8 mouse cellular contexts compared by ENCODE assay signal in genomic region chr7:38106711-38107311, GRCm38 (mm10). TPM values are rescaled to one million over a fixed set of nuclear protein-coding genes. Genes with fewer than 3 reads are reported as not detected.
DNase-seq lines count a peak whose midpoint lies in the region; ATAC-seq and TF ChIP-seq lines count a peak whose summit lies in the region.

No protein-coding gene starts in this region.

- H3K27ac ChIP-seq in heart, embryonic 11.5 days (ENCODE audit: low read depth, low read length): peak overlapping the region; percentile 65
- H3K27ac ChIP-seq in kidney, embryonic 15.5 days: peak overlapping the region; percentile 59
- H3K27ac ChIP-seq in lung, embryonic 15.5 days: peak overlapping the region; percentile 61

- no peak for TF ChIP-seq CTCF in G1E (IDR thresholded peaks at IDR 0.05; ENCODE audit: low read depth, low read length)

- ATAC-seq in G1E (ENCODE audit: extremely low read depth, insufficient number of reproducible peaks, low FRiP score, poor library complexity, severe bottlenecking): no peak
- peak; percentile 37 for ATAC-seq in heart, embryonic 11.5 days (replicated peaks; ENCODE audit: insufficient number of reproducible peaks, low FRiP score, low TSS enrichment)
- ATAC-seq in kidney, embryonic 15.5 days (replicated peaks; ENCODE audit: low FRiP score): peak; percentile 54
- ATAC-seq in lung, embryonic 15.5 days (ENCODE audit: borderline replicate concordance, extremely low read depth, low FRiP score, low TSS enrichment): peak; percentile 32

- H3K4me3 ChIP-seq in G1E (ENCODE audit: low read depth, low read length): peak overlapping the region; percentile 90
- peak overlapping the region; percentile 93 for H3K4me3 ChIP-seq in heart, embryonic 11.5 days (ENCODE audit: low read depth, low read length)
- H3K4me3 ChIP-seq in kidney, embryonic 15.5 days (replicated peaks): peak overlapping the region; percentile 89
- H3K4me3 ChIP-seq in lung, embryonic 15.5 days: peak overlapping the region; percentile 95

- H3K9ac ChIP-seq in heart, embryonic 11.5 days (ENCODE audit: low read depth, low read length): peak overlapping the region; percentile 85
- peak overlapping the region; percentile 83 for H3K9ac ChIP-seq in kidney, embryonic 15.5 days
- H3K9ac ChIP-seq in lung, embryonic 15.5 days: peak overlapping the region; percentile 74

- peaks cover 36% of the 10 kb centered on the region for H3K36me3 ChIP-seq in G1E (replicated peaks)
- peaks cover 7% of the 10 kb centered on the region for H3K36me3 ChIP-seq in heart, embryonic 11.5 days (ENCODE audit: control insufficient read depth, insufficient read depth, low read length)
- H3K36me3 ChIP-seq in kidney, embryonic 15.5 days: peaks cover 23% of the 10 kb centered on the region
- H3K36me3 ChIP-seq in lung, embryonic 15.5 days: peaks cover 10% of the 10 kb centered on the region

- peak overlapping the region; percentile 97 for H3K4me2 ChIP-seq in heart, embryonic 11.5 days
- peak overlapping the region; percentile 94 for H3K4me2 ChIP-seq in kidney, embryonic 15.5 days
- peak overlapping the region; percentile 90 for H3K4me2 ChIP-seq in lung, embryonic 15.5 days

- DNase-seq in B cell, adult 2 months: peak; percentile 26 to 34
- peak; percentile 56 for DNase-seq in G1E (ENCODE audit: low spot score)
- peak; percentile 85 for DNase-seq in cerebellum, adult 9-11 months
- DNase-seq in spleen, adult 12 weeks (ENCODE audit: low spot score): peak; percentile 52
- no peak for DNase-seq in ovary, postnatal 14 days (ENCODE audit: low spot score)

- peaks cover 41% of the 10 kb centered on the region for H3K4me1 ChIP-seq in G1E (ENCODE audit: insufficient read depth, low read depth, low read length)
- peaks cover 13% of the 10 kb centered on the region for H3K4me1 ChIP-seq in heart, embryonic 11.5 days (ENCODE audit: control insufficient read depth, insufficient read depth, low read length)
- peaks cover 35% of the 10 kb centered on the region for H3K4me1 ChIP-seq in kidney, embryonic 15.5 days
- H3K4me1 ChIP-seq in lung, embryonic 15.5 days: peaks cover 33% of the 10 kb centered on the region

- H3K9me3 ChIP-seq in G1E (replicated peaks): no peaks in the 10 kb centered on the region
- no peaks in the 10 kb centered on the region for H3K9me3 ChIP-seq in heart, embryonic 11.5 days (replicated peaks; ENCODE audit: control insufficient read depth, low read length)
- H3K9me3 ChIP-seq in kidney, embryonic 15.5 days (replicated peaks): no peaks in the 10 kb centered on the region
- no peaks in the 10 kb centered on the region for H3K9me3 ChIP-seq in lung, embryonic 15.5 days

- 0 out of 2 replicates have a peak, but pooled peaks cover 4% of the 10 kb centered on the region for H3K27me3 ChIP-seq in G1E (ENCODE audit: insufficient read depth, low read length)
- H3K27me3 ChIP-seq in heart, embryonic 11.5 days (ENCODE audit: control insufficient read depth, insufficient read depth, low read length): no peaks in the 10 kb centered on the region
- no peaks in the 10 kb centered on the region for H3K27me3 ChIP-seq in kidney, embryonic 15.5 days
- no peaks in the 10 kb centered on the region for H3K27me3 ChIP-seq in lung, embryonic 15.5 days

- under 1% methylated on average over 46 of the region's 47 CpGs for WGBS in heart, embryonic 11.5 days (ENCODE audit: insufficient replicate concordance)
- under 1% methylated on average over 44 of the region's 47 CpGs for WGBS in kidney, embryonic 15.5 days
- under 1% methylated on average over 45 of the region's 47 CpGs for WGBS in lung, embryonic 15.5 days

RNA-seq across cellular contexts. Expression of gene Ccne1, which starts 0.5 kb away (rescaled TPM):
- total RNA-seq in G1E (2014; fragmentation: Nextera tagmentation) (24.9 and 26.6 TPM in 2 replicates), G1E (2017) (50.9 and 53.0 TPM in 2 replicates)
- 15.9 and 28.4 TPM in 2 replicates for polyA plus RNA-seq in G1E (2012)
- polyA plus RNA-seq in heart, embryonic 11.5 days (2014; fragmentation: Nextera tagmentation; extraction: Ambion mirVana): 54.3 and 55.4 TPM in 2 replicates
- polyA plus RNA-seq in kidney, embryonic 15.5 days (2015; fragmentation: Nextera tagmentation; extraction: Ambion mirVana): 65.9 and 71.4 TPM in 2 replicates
- polyA plus RNA-seq in lung, embryonic 15.5 days (2015; fragmentation: Nextera tagmentation; extraction: Ambion mirVana): 57.6 and 59.4 TPM in 2 replicates
